Mouse (Mus musculus): ENCODE results near the gene Clstn3. TPM values are rescaled to one million over a fixed set of nuclear protein-coding genes. Genes with fewer than 3 reads are reported as not detected.
"Not testable (repeated sequence)": the region's sequence is repeated elsewhere in the genome, so short reads cannot be mapped to it uniquely, and the experiment has no call there.

Clstn3 gene
- polyA plus RNA-seq, 1 experiment from 2014 or later: 1.5 TPM

DNA sequence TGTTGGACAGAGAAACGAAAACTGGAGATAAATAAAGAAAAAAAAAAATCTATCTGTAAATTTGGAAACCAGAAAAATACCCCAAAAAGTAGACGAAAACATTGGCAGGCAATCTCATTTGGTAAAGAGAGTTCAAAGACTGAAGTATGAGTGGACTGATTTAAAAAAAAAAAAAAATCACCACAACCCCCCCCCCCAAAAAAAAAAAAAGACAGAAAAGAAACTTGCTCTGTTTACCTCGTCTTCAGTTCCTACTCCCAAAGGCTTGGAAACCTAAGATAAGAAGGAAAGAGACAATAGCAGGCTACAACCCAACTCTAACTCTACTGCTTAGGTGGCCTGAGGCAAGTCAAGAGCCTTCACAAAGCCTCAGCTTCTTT, 50.8 kb downstream of the Clstn3 start:
- peaks cover 19% of the 10 kb centered on the region for H3K4me1 ChIP-seq (replicated peaks)
- no peaks in the 10 kb centered on the region for H3K27me3 ChIP-seq (replicated peaks)
- no peak overlapping the region for H3K27ac ChIP-seq (ENCODE audit: poor library complexity, severe bottlenecking)
- H3K36me3 ChIP-seq: peaks cover 19% of the 10 kb centered on the region
- ATAC-seq (ENCODE audit: insufficient number of reproducible peaks, low FRiP score): no peak
- H3K4me3 ChIP-seq: peak overlapping the region; percentile 91
- H3K9me3 ChIP-seq (replicated peaks): no peaks in the 10 kb centered on the region
- peak overlapping the region; percentile 74 for H3K4me2 ChIP-seq
- 65% methylated on average over 3 of the region's 3 CpGs for WGBS
- peak overlapping the region; percentile 93 for H3K9ac ChIP-seq

DNA sequence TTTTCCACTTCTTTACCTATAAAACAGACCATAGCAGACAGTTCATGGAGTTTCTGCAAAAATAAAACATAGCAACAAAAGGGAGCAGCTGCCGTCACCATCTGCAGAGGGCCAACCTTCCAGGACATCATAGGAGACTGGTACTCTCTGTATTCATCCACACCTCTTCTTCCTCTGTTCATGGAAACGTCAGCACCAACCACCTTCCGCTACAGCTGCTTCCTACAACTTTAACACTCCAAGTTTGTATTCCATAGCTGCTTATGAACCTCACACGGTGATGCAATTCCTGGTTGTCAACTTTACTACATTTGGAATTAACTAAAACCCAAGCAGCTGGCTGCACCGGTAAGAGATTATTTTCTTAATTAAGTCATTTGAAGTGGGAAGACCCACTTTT, 56.2 kb downstream of the Clstn3 start:
- H3K9me3 ChIP-seq (replicated peaks): no peaks in the 10 kb centered on the region
- peaks cover 61% of the 10 kb centered on the region for H3K36me3 ChIP-seq
- WGBS: 88% methylated on average over 5 of the region's 5 CpGs
- no peak overlapping the region for H3K4me2 ChIP-seq
- H3K27ac ChIP-seq (ENCODE audit: poor library complexity, severe bottlenecking): no peak overlapping the region
- H3K9ac ChIP-seq: no peak overlapping the region
- H3K4me1 ChIP-seq (replicated peaks): 0 out of 2 replicates have a peak, but pooled peaks cover 7% of the 10 kb centered on the region
- no peak overlapping the region for H3K4me3 ChIP-seq
- ATAC-seq (ENCODE audit: insufficient number of reproducible peaks, low FRiP score): no peak
- no peaks in the 10 kb centered on the region for H3K27me3 ChIP-seq (replicated peaks)

DNA sequence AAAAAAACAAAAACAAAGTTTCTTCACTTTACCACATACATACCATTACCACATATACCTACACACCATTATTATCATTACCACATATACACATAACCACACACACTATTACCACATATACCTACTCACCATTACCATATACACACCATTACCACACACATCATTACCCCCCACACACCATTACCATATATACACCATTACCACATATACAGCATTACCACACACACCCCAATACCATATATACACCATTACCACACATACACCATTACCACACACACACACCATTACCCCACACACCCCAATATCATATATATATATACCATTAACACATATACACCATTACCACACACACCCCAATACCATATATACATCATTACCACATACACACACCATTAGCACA, 57.4 kb downstream of the Clstn3 start:
- no peaks in the 10 kb centered on the region for H3K27me3 ChIP-seq (replicated peaks)
- H3K27ac ChIP-seq (ENCODE audit: poor library complexity, severe bottlenecking): no peak overlapping the region
- no peak overlapping the region for H3K9ac ChIP-seq
- H3K4me3 ChIP-seq: no peak overlapping the region
- H3K9me3 ChIP-seq (replicated peaks): no peaks in the 10 kb centered on the region
- H3K4me1 ChIP-seq (replicated peaks): 0 out of 2 replicates have a peak, but pooled peaks cover 4% of the 10 kb centered on the region
- no peak overlapping the region for H3K4me2 ChIP-seq
- no peak for ATAC-seq (ENCODE audit: insufficient number of reproducible peaks, low FRiP score)
- peaks cover 67% of the 10 kb centered on the region for H3K36me3 ChIP-seq

DNA sequence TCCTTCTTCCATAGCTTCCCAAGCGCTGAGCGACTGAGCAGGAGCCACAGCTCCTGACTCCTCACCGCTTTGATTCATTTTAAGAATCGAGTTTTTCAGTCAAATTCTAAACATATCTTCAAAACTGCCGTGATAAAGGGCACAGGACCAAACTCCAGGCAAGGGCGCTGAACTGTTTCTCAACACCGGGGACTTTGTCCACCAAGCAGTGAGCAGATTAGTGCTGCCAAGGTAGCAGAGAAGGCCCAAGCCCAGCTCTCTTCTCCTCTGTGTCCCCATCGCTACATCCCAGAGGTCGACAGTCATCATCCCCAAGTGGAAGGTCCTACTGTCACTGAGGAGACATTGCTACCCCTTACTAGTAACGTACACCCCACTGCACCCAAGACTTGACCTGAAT, 58.3 kb downstream of the Clstn3 start:
- no peaks in the 10 kb centered on the region for H3K27me3 ChIP-seq (replicated peaks)
- no peaks in the 10 kb centered on the region for H3K9me3 ChIP-seq (replicated peaks)
- no peak overlapping the region for H3K4me3 ChIP-seq
- ATAC-seq (ENCODE audit: insufficient number of reproducible peaks, low FRiP score): no peak
- 0 out of 2 replicates have a peak, but pooled peaks cover 4% of the 10 kb centered on the region for H3K4me1 ChIP-seq (replicated peaks)
- H3K27ac ChIP-seq (ENCODE audit: poor library complexity, severe bottlenecking): no peak overlapping the region
- 91% methylated on average over 10 of the region's 10 CpGs for WGBS
- H3K36me3 ChIP-seq: peaks cover 67% of the 10 kb centered on the region
- no peak overlapping the region for H3K4me2 ChIP-seq
- no peak overlapping the region for H3K9ac ChIP-seq

DNA sequence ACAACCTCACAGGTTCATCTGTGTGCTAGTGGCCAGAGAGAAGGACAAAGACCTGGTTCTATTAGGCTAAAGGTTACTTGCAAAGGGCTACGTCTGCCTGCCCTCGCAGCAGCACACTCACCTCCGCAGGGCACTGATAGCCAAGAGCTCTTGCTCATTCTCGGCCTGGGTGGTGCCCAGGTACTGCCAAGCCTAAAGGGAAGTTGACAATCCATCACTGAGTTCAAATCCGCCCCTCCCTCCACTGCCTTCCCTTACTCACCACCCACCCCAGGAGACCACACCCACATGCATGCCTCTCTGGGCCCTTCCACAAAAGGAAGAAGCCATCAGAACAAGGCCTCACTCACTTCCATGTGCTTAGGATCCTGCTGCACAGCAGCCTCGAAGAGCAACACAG, 64.9 kb downstream of the Clstn3 start:
- Histone ChIP-seq H3K4me1 (replicated peaks) (0 out of 2 replicates have a peak, but pooled peaks cover 3% of the 10 kb centered on the region), H3K36me3 (peaks cover 84% of the 10 kb centered on the region), H3K4me2 (no peak overlapping the region), H3K9ac (no peak overlapping the region), H3K9me3 (replicated peaks) (no peaks in the 10 kb centered on the region), H3K27me3 (replicated peaks) (no peaks in the 10 kb centered on the region), H3K27ac (ENCODE audit: poor library complexity, severe bottlenecking) (no peak overlapping the region), H3K4me3 (no peak overlapping the region)
- 84% methylated on average over 6 of the region's 6 CpGs for WGBS
- ATAC-seq (ENCODE audit: insufficient number of reproducible peaks, low FRiP score): no peak

DNA sequence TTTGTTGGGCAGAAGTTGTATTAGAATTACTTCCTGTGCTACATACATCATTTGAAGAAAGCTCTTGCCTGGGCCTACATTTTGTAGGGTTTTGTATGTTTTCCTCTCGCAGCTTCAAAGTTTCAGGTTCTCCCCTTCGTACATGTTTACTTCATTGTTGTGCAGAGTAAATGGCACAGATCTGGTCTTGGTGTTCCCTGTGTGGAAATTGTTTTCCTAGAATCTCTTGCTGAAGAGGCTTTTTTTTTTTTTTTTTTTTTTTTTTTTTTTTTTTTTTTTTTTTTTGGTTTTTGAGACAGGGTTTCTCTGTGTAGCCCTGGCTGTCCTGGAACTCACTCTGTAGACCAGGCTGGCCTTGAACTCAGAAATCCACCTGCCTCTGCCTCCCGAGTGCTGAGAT, 69.6 kb downstream of the Clstn3 start:
- H3K4me3 ChIP-seq; H3K27ac ChIP-seq (ENCODE audit: poor library complexity, severe bottlenecking); H3K4me2 ChIP-seq; H3K9ac ChIP-seq; H3K9me3 ChIP-seq (replicated peaks); H3K4me1 ChIP-seq (replicated peaks); H3K27me3 ChIP-seq (replicated peaks); ATAC-seq (ENCODE audit: insufficient number of reproducible peaks, low FRiP score): not testable (repeated sequence)
- H3K36me3 ChIP-seq: peaks cover 41% of the 10 kb centered on the region
- 87% methylated on average over 3 of the region's 3 CpGs for WGBS

Other genes starting within 250 kb of the Clstn3 start
- gene Vmn2r27, start 232.9 kb downstream of the Clstn3 start, polyA plus RNA-seq (2016; fragmentation: Nextera tagmentation; extraction: Ambion mirVana): not detected in 2 replicates
- gene Cd163, start 160.1 kb downstream of the Clstn3 start, polyA plus RNA-seq (2016; fragmentation: Nextera tagmentation; extraction: Ambion mirVana): not detected in 2 replicates
- gene Pex5, start 49.7 kb downstream of the Clstn3 start, polyA plus RNA-seq (2016; fragmentation: Nextera tagmentation; extraction: Ambion mirVana): 23.7 and 25.4 TPM in 2 replicates
- 0.31 and 0.41 TPM in 2 replicates for gene C1rl, start 28.3 kb upstream of the Clstn3 start, polyA plus RNA-seq (2016; fragmentation: Nextera tagmentation; extraction: Ambion mirVana)
- 0.19 and 0.24 TPM in 2 replicates for gene C1ra, start 47.6 kb upstream of the Clstn3 start, polyA plus RNA-seq (2016; fragmentation: Nextera tagmentation; extraction: Ambion mirVana)
- 0.49 TPM in 1 of 2 replicates, not detected in the other for gene C1s1, start 77.6 kb upstream of the Clstn3 start, polyA plus RNA-seq (2016; fragmentation: Nextera tagmentation; extraction: Ambion mirVana)
- not detected in 2 replicates for gene C1rb, start 105.5 kb upstream of the Clstn3 start, polyA plus RNA-seq (2016; fragmentation: Nextera tagmentation; extraction: Ambion mirVana)
- gene C1s2, start 171.3 kb upstream of the Clstn3 start, polyA plus RNA-seq (2016; fragmentation: Nextera tagmentation; extraction: Ambion mirVana): not detected in 2 replicates
- gene Lpcat3, start 198.2 kb upstream of the Clstn3 start, polyA plus RNA-seq (2016; fragmentation: Nextera tagmentation; extraction: Ambion mirVana): 37.4 and 40.0 TPM in 2 replicates
- gene Emg1, start 247.4 kb upstream of the Clstn3 start, polyA plus RNA-seq (2016; fragmentation: Nextera tagmentation; extraction: Ambion mirVana): 105 and 107 TPM in 2 replicates
- gene Phb2, start 247.5 kb upstream of the Clstn3 start, polyA plus RNA-seq (2016; fragmentation: Nextera tagmentation; extraction: Ambion mirVana): 345 and 349 TPM in 2 replicates